Mouse (Mus musculus) embryo, embryonic 11.5 days (tissue): ENCODE data around the gene Olfr288.
A peak's percentile ranks its signal among the peaks of the same experiment; 100 is the strongest.

ENCODE experiments used
- DNase-seq: peaks from one replicate; pipeline ENCODE4 v3.0.0-alpha.2; 2012; ENCODE audit warnings: low read depth, low spot score

Olfr288 gene

DNA sequence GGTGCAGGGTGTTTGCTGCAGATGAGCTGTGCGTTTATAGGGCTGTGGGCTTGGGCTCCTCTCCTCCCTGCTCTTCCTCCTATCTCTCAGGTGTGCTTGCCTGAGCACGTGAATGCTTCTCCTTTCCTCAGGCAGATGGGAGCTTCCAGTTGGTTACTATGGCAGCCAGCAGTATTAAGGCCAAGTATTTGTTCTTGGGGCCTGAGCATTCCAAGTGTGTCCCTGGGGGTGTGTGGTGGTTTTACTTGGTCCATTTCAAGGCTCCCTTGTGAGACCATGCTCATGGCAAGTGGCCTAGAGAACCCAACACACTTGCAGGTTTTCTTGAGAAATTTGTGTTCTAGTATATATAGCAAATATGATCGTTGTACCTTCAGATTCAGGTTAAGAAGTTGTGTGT lies at the start of gene Olfr288:
Gene Olfr288 (minus strand): TSS at position 101 of the 400 bp plus-strand sequence.
- no peak for DNase-seq

DNA sequence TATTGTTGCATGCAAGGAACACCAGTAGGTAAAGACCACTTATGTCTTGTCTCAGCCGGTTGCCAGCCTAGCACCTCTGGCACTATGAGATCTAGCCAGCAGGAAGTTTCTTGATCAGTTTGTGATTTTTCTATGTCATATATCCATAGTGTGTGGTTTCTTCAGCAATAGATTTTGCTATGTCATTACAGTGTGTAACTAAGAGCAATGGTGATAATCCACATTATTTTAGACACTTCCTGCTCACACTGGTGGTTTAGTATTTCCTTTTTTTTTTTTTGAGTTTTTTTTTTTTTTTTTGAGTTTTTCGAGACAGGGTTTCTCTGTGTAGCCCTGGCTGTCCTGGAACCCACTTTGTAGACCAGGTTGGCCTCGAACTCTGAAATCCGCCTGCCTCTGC lies 40.1 kb upstream of the Olfr288 start:
- DNase-seq: no peak

DNA sequence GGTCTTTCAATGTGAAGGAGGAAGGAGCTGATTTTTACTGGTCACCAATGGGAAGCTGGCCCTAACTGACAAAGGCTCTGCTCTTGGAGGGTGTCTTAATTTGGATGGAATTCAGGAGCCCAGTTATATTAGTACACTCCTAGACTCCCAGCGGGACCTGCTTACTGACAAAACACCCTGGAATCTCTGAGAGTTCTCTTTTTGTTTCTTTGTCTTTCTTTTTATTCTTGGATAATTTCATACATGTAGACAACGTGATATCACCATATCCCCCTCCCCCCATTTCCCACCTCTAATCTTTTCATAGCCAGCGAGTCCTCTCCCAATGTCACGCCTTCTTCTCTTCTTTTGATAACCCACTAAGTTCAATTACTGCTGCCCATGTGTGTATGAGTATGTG lies 39.0 kb upstream of the Olfr288 start, which contains the start of gene Olfr286:
Gene Olfr286 (minus strand): TSS at position 101 of the 400 bp plus-strand sequence.
- DNase-seq: no peak

DNA sequence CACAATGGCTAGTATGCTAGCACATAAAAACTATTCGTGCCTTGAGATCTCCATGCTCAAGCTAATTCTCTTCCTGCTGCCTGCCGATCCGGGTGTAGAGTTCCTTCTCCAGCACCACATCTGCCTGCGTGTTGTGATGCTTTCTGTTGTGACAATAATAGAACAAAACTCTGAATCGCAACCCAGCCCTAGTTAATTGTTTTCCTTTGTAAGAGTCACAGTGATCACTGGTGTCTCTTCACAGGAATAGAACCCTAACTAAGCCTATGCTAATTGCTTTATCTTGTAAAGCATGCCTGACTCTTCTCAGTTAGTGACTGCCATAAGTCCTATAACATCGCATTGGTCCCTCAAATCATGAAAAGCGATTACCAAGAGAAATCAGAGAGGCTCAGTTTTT lies 30.8 kb upstream of the Olfr288 start:
- DNase-seq: no peak

DNA sequence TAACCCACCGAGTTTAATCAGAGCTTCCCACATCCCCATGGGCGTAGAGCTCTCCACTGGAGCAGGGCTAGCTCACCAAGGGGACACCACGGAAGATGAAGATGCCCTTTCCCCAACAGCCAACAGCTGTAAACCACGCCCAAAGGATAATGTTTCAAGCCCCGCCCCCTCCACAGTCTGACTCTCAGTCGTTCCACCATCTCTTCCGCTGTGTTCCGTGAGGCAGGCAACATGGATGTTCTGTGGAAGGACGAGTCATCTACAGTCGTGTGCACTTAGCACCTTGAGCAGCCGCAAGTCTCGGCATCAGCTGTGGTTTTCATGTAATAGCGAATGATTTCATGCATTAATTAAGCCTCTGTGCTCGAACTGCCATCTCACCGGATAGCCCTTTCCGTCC lies 30.3 kb upstream of the Olfr288 start:
- DNase-seq: no peak

DNA sequence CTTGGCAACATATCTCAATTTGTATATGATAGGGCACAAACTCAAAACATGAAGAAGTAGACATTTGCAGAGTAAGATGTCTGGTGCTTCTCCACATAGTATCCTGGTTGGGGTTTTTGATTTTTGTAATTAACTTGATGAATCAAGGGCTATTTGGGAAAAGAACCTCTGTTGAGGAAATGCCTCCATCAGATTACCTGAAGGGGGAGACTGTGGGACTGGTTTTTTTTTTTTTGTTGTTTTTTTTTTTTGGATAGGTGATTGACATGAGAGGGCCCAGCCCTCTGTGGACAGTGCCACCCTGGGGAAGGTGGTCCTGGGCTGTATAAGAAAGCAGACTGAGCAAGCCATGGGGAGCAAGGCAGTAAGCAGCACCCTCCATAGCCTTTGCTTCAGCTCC lies 27.0 kb upstream of the Olfr288 start:
- no peak for DNase-seq

GRCm38 (mm10) chr15:98220877-98221276 lies 25.5 kb upstream of the Olfr288 start, which contains the start of the genes Gm44579 and Olfr287:
Gene Gm44579, minus strand, starts transcription at chr15:98220977.
Gene Olfr287, minus strand, starts transcription at chr15:98221056.
- no peak for DNase-seq

DNA sequence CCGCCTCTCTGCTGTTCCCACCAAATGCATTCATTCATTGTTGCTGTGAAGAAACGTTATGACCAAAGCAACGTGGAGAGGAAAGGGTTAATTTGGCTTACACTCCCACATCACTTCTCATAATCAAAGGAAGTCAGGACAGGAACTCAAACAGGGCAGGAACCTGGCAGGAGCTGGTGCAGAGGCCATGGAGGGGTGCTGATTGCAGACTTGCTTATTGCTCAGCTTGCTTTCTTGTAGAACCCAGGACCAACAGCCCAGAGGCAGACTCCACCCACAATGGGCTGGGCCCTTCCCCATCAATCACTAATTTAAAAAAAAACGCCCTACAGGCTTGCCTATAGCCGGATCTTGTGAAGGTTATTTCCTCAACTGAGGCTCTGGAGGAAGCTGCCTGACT lies 18.8 kb upstream of the Olfr288 start:
- no peak for DNase-seq

- no peak for DNase-seq
These were observed 18.1 kb upstream of the Olfr288 start for GRCm38 (mm10) chr15:98213336-98213870.

DNA sequence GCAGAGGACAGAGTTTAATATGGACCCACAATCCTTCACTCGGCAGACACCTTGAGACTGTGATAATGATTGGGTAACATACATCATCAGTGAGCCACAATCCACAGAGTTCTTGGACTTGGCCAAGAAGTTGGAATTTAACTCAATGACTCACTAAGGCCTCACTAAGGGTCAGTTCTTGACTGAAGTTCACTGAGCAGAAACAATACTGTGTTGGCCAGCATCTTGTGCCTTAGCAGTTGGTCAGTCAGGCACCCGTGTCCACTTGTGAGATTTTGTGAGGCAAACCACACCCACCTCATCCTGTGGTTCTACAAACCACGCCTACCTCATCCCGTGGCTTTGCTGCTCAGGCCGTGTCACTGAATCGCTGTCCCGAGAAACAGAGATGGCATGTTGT lies 14.3 kb upstream of the Olfr288 start:
- no peak for DNase-seq

DNA sequence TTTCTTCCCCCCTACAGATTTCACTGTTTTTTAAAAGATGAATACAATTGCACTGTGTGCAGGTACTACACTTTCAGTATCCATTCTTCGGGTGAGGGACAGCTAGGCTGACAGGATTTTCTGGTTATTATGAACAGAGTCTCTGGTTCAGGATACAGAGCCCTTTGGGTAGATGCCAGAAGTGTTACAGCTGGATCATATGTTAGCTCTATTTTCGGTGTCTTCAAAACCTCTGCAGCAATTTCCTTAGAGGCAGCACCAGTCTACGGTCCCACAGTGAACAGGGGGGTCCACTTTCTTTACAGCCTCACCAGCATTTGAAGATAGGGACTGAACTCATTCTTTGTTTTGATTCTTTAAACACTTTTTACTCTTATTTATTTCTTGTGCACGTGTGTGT lies 10.9 kb downstream of the Olfr288 start:
- DNase-seq: no peak

GRCm38 (mm10) chr15:98181856-98182570 lies 13.3 kb downstream of the Olfr288 start:
- DNase-seq: no peak

DNA sequence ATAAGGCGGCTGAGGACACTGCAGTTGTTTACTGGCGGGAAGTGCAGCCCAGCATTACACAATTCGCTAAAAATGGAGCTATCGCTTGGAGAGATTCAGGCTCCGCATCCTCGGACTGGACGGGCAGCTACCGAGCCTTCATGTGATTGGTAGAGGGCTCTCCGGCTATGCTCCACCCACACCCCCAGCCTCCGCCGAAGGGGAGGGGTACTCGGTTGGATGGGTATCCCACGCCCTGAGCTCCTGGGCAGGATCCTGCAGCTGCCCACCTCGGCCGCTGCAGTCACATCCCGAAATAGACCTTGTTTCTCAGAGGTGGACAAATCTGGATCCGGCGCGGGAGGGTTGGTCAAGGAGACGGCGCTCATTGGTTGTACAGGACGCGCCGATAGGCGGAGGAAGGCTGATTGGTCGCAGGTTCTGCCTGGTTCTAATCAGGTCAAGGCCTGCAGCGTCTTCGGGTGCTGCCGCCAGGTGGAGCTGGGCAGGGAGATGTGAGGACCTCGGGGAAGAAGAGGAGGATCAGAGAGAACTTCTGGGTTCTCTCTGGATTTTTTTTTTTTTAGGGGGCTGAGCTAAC lies 14.1 kb downstream of the Olfr288 start:
- peak; percentile 85 for DNase-seq

DNA sequence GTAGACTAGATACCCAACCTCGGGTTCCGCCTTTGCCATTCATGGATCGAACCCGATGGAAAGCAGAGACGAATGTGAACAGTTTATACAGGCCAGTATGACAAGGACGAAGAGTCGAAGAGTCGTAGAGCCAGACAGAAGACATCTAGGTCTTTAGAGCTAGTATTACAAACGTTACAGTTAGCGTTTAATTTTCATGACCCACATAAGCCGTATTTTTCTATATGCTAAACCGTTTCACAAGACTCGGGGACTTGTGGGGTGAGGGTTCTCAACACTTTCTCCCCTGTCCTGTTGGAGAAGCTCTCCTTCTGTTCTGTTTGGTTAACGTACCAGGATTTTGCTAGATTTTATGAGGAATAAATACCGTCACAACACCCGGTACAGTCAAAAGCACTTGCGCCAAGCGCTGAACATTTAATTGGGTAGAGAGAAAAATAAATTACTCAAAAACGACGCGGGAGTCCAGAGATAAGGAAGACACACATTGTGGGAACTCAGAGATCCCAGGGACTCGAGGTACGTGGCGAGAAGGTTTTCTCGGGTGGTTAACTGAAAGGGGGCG lies 14.7 kb downstream of the Olfr288 start:
- DNase-seq: no peak

DNA sequence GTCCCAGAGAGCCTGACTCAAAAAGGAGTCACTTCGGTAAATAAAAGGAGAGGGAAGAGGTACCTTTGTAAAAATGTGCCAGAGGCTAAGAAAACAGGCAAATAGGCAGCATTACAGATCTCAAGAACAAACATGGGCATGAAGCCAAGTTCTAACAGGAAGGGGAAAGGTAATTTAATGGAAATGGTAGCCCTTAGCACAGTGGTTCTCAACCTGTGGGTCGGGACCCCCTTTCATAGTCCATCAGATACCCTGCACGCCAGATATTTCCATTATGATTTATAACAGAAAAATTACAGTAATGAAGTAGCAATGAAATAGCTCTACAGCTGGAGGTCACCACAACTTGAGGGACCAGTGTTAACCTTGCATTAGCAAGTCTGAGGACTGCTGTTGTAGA lies 18.0 kb downstream of the Olfr288 start:
- no peak for DNase-seq

GRCm38 (mm10) chr15:98173821-98174220 lies 21.5 kb downstream of the Olfr288 start:
- no peak for DNase-seq

- no peak for DNase-seq
These were observed 23.2 kb downstream of the Olfr288 start for GRCm38 (mm10) chr15:98172113-98172512.

GRCm38 (mm10) chr15:98170917-98171316 lies 24.4 kb downstream of the Olfr288 start:
- no peak for DNase-seq

- DNase-seq: no peak
These were observed 25.0 kb downstream of the Olfr288 start for GRCm38 (mm10) chr15:98170365-98170764.

DNA sequence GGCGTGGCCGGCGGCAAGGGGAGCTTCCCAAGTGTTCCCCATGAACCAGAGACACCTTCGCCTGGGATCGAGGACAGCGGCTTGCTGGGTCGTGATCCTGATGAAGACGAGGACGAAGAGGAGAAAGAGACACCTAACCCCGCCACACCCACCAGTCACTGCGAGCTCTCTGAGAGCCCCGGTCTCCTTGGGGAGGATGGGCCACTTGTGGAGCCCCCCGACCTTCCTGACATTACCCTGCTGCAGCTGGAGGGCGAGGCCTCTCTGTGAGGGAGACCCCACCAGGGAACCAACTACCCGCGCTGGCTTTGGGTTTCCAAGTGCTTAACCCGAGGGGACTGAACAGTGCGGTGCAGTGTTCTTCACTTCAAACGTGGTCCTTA lies 26.7 kb downstream of the Olfr288 start:
- no peak for DNase-seq

DNA sequence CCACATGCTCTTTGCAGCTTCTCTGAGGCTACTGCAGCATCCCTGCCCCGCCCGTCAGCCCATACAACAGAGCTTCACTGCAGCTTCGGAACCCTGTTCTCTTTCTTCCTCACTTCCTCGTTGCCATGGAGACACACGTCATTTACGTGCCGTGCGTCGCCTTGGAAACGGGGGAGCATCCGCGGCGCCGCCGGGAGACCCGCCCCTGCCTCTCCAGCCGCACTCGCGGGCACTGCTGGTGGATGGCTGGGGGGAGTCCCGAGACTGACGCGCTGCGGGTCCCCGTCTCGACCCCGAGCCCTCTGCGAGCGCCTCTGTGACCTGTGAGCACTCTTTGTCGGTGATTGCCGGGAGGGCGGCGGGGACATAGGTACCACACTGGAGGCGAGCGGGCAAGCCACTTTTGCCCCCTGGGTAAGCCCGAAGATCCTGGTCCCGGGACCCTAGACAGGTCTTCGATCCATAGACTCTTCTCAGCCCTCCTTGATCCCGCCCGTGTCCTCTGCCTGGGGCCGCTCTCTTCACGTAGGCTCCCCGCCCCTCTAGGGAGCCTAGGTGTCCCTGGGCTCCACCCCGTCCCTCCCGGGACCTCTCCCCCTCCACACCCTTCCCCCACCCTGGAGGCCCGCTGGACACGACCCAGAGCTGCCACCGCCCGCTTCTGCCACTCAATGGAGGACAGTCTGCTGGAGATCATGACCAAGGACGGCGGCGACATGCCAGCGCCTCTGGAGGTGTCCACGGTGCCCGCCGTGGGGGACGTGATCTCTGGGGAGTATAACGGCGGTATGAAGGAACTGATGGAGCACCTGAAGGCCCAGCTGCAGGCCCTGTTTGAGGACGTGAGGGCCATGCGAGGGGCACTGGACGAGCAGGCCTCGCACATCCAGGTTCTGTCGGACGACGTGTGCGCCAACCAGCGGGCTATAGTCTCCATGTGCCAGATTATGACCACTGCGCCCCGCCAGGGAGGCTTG lies 27.4 kb downstream of the Olfr288 start:
- peak; percentile 86 for DNase-seq
